Mouse (Mus musculus): ENCODE data around the gene Ormdl2. TPM values are rescaled to one million over a fixed set of nuclear protein-coding genes. Genes with fewer than 3 reads are reported as not detected.
A peak's percentile ranks its signal among the peaks of the same experiment; 100 is the strongest.
"Not testable (repeated sequence)": the region's sequence is repeated elsewhere in the genome, so short reads cannot be mapped to it uniquely, and the experiment has no call there.

The Ormdl2 gene
- polyA plus RNA-seq, 1 experiment from 2014 or later = 86.6 TPM

GRCm38 (mm10) chr10:128843260-128843659, 21.8 kb upstream of the Ormdl2 start:
- Histone ChIP-seq H3K9me3 (ENCODE audit: control insufficient read depth, low read length) (no peaks in the 10 kb centered on the region), H3K4me3 (ENCODE audit: low read length) (no peak overlapping the region), H3K27me3 (ENCODE audit: control insufficient read depth, insufficient read depth, low read length) (no peaks in the 10 kb centered on the region), H3K9ac (ENCODE audit: low read depth, low read length) (no peak overlapping the region), H3K27ac (ENCODE audit: low read depth, low read length) (no peak overlapping the region), H3K4me2 (replicated peaks; ENCODE audit: low read depth, low read length) (no peak overlapping the region), H3K36me3 (ENCODE audit: control insufficient read depth, insufficient read depth, low read length) (peaks cover 66% of the 10 kb centered on the region), H3K4me1 (ENCODE audit: control insufficient read depth, insufficient read depth, low read length) (no peaks in the 10 kb centered on the region; the same call in 1 of the 2 replicates)
- no peak for ATAC-seq (ENCODE audit: low FRiP score, low TSS enrichment)
- 93% methylated on average over 5 of the region's 5 CpGs for WGBS

- ATAC-seq (ENCODE audit: low FRiP score, low TSS enrichment) = no peak
These were observed 19.2 kb upstream of the Ormdl2 start for GRCm38 (mm10) chr10:128840612-128841011.

GRCm38 (mm10) chr10:128839434-128839833, 18.0 kb upstream of the Ormdl2 start:
- Histone ChIP-seq H3K4me1 (ENCODE audit: control insufficient read depth, insufficient read depth, low read length) (no peaks in the 10 kb centered on the region), H3K9ac (ENCODE audit: low read depth, low read length) (no peak overlapping the region), H3K9me3 (ENCODE audit: control insufficient read depth, low read length) (no peaks in the 10 kb centered on the region), H3K36me3 (ENCODE audit: control insufficient read depth, insufficient read depth, low read length) (peaks cover 77% of the 10 kb centered on the region), H3K27me3 (ENCODE audit: control insufficient read depth, insufficient read depth, low read length) (no peaks in the 10 kb centered on the region), H3K4me2 (replicated peaks; ENCODE audit: low read depth, low read length) (no peak overlapping the region), H3K27ac (ENCODE audit: low read depth, low read length) (no peak overlapping the region), H3K4me3 (ENCODE audit: low read length) (no peak overlapping the region)
- no peak for ATAC-seq (ENCODE audit: low FRiP score, low TSS enrichment)

More at GRCm38 (mm10) chr10:128840612-128841011, 19.2 kb upstream of the Ormdl2 start:
- Histone ChIP-seq H3K9me3 (ENCODE audit: control insufficient read depth, low read length) (no peaks in the 10 kb centered on the region), H3K4me3 (ENCODE audit: low read length) (no peak overlapping the region), H3K4me2 (replicated peaks; ENCODE audit: low read depth, low read length) (no peak overlapping the region), H3K27ac (ENCODE audit: low read depth, low read length) (no peak overlapping the region), H3K27me3 (ENCODE audit: control insufficient read depth, insufficient read depth, low read length) (no peaks in the 10 kb centered on the region), H3K4me1 (ENCODE audit: control insufficient read depth, insufficient read depth, low read length) (no peaks in the 10 kb centered on the region; the same call in 1 of the 2 replicates), H3K36me3 (ENCODE audit: control insufficient read depth, insufficient read depth, low read length) (peaks cover 73% of the 10 kb centered on the region), H3K9ac (ENCODE audit: low read depth, low read length) (no peak overlapping the region)

GRCm38 (mm10) chr10:128837400-128837799, 16.0 kb upstream of the Ormdl2 start:
- Histone ChIP-seq H3K36me3 (ENCODE audit: control insufficient read depth, insufficient read depth, low read length) (peaks cover 75% of the 10 kb centered on the region), H3K27ac (ENCODE audit: low read depth, low read length) (no peak overlapping the region), H3K9ac (ENCODE audit: low read depth, low read length) (no peak overlapping the region), H3K4me2 (replicated peaks; ENCODE audit: low read depth, low read length) (no peak overlapping the region), H3K9me3 (ENCODE audit: control insufficient read depth, low read length) (no peaks in the 10 kb centered on the region), H3K4me3 (ENCODE audit: low read length) (no peak overlapping the region), H3K4me1 (ENCODE audit: control insufficient read depth, insufficient read depth, low read length) (no peaks in the 10 kb centered on the region), H3K27me3 (ENCODE audit: control insufficient read depth, insufficient read depth, low read length) (no peaks in the 10 kb centered on the region)
- no peak for ATAC-seq (ENCODE audit: low FRiP score, low TSS enrichment)

- H3K9ac ChIP-seq (ENCODE audit: low read depth, low read length) = no peak overlapping the region
- no peak overlapping the region for H3K4me3 ChIP-seq (ENCODE audit: low read length)
- no peak overlapping the region for H3K4me2 ChIP-seq (replicated peaks; ENCODE audit: low read depth, low read length)
- peaks cover 22% of the 10 kb centered on the region for H3K36me3 ChIP-seq (ENCODE audit: control insufficient read depth, insufficient read depth, low read length)
- no peak for ATAC-seq (ENCODE audit: low FRiP score, low TSS enrichment)
- H3K4me1 ChIP-seq (ENCODE audit: control insufficient read depth, insufficient read depth, low read length) = peaks cover 7% of the 10 kb centered on the region
- H3K27ac ChIP-seq (ENCODE audit: low read depth, low read length) = no peak overlapping the region
- H3K27me3 ChIP-seq (ENCODE audit: control insufficient read depth, insufficient read depth, low read length) = no peaks in the 10 kb centered on the region
- H3K9me3 ChIP-seq (ENCODE audit: control insufficient read depth, low read length) = no peaks in the 10 kb centered on the region
- 97% methylated on average over 9 of the region's 9 CpGs for WGBS
These were observed 2.4 kb upstream of the Ormdl2 start for GRCm38 (mm10) chr10:128823821-128824220.

- H3K9ac ChIP-seq (ENCODE audit: low read depth, low read length); ATAC-seq (ENCODE audit: low FRiP score, low TSS enrichment); H3K9me3 ChIP-seq (ENCODE audit: control insufficient read depth, low read length); H3K27me3 ChIP-seq (ENCODE audit: control insufficient read depth, insufficient read depth, low read length); H3K27ac ChIP-seq (ENCODE audit: low read depth, low read length); H3K4me1 ChIP-seq (ENCODE audit: control insufficient read depth, insufficient read depth, low read length): not testable (repeated sequence)
- Histone ChIP-seq H3K36me3 (ENCODE audit: control insufficient read depth, insufficient read depth, low read length) (peaks cover 28% of the 10 kb centered on the region), H3K4me2 (replicated peaks; ENCODE audit: low read depth, low read length) (peak overlapping the region; percentile 88), H3K4me3 (ENCODE audit: low read length) (peak overlapping the region; percentile 90; the same call in 1 of the 2 replicates)
- WGBS = 88% methylated on average over 4 of the region's 4 CpGs
These were observed 1.6 kb upstream of the Ormdl2 start for GRCm38 (mm10) chr10:128823087-128823486.

- peaks cover 7% of the 10 kb centered on the region for H3K4me1 ChIP-seq (ENCODE audit: control insufficient read depth, insufficient read depth, low read length)
- no peaks in the 10 kb centered on the region for H3K27me3 ChIP-seq (ENCODE audit: control insufficient read depth, insufficient read depth, low read length)
- no peaks in the 10 kb centered on the region for H3K9me3 ChIP-seq (ENCODE audit: control insufficient read depth, low read length)
- H3K4me3 ChIP-seq (ENCODE audit: low read length) = peak overlapping the region; percentile 90
- H3K36me3 ChIP-seq (ENCODE audit: control insufficient read depth, insufficient read depth, low read length) = peaks cover 37% of the 10 kb centered on the region
- H3K27ac ChIP-seq (ENCODE audit: low read depth, low read length) = peak overlapping the region; percentile 56; the same call in 1 of the 2 replicates
- 2% methylated on average over 13 of the region's 13 CpGs for WGBS
- peak overlapping the region; percentile 88 for H3K4me2 ChIP-seq (replicated peaks; ENCODE audit: low read depth, low read length)
- peak overlapping the region; percentile 80 for H3K9ac ChIP-seq (ENCODE audit: low read depth, low read length)
- peak; percentile 0; the same call in 1 of the 2 replicates for ATAC-seq (ENCODE audit: low FRiP score, low TSS enrichment)
These were observed 690 bp upstream of the Ormdl2 start for GRCm38 (mm10) chr10:128822135-128822534.

GRCm38 (mm10) chr10:128820217-128820616, 1.2 kb downstream of the Ormdl2 start:
- no peak overlapping the region for H3K4me2 ChIP-seq (replicated peaks; ENCODE audit: low read depth, low read length)
- H3K4me3 ChIP-seq (ENCODE audit: low read length) = no peak overlapping the region
- H3K4me1 ChIP-seq (ENCODE audit: control insufficient read depth, insufficient read depth, low read length) = peaks cover 7% of the 10 kb centered on the region
- no peak overlapping the region for H3K27ac ChIP-seq (ENCODE audit: low read depth, low read length)
- H3K9ac ChIP-seq (ENCODE audit: low read depth, low read length) = no peak overlapping the region
- H3K27me3 ChIP-seq (ENCODE audit: control insufficient read depth, insufficient read depth, low read length) = no peaks in the 10 kb centered on the region
- no peak for ATAC-seq (ENCODE audit: low FRiP score, low TSS enrichment)
- WGBS = 89% methylated on average over 4 of the region's 4 CpGs
- H3K9me3 ChIP-seq (ENCODE audit: control insufficient read depth, low read length) = no peaks in the 10 kb centered on the region
- peaks cover 51% of the 10 kb centered on the region for H3K36me3 ChIP-seq (ENCODE audit: control insufficient read depth, insufficient read depth, low read length)

- Histone ChIP-seq H3K9ac (ENCODE audit: low read depth, low read length) (no peak within 1 kb of the TSS), H3K36me3 (ENCODE audit: control insufficient read depth, insufficient read depth, low read length) (peaks cover 66% of the 10 kb centered on the region), H3K9me3 (ENCODE audit: control insufficient read depth, low read length) (no peaks in the 10 kb centered on the region), H3K4me3 (ENCODE audit: low read length) (no peak within 1 kb of the TSS), H3K27me3 (ENCODE audit: control insufficient read depth, insufficient read depth, low read length) (no peaks in the 10 kb centered on the region), H3K4me2 (replicated peaks; ENCODE audit: low read depth, low read length) (no peak within 1 kb of the TSS), H3K27ac (ENCODE audit: low read depth, low read length) (no peak within 1 kb of the TSS), H3K4me1 (ENCODE audit: control insufficient read depth, insufficient read depth, low read length) (no peaks in the 10 kb centered on the region)
- WGBS = 86% methylated on average over 13 of the region's 13 CpGs
- no peak for ATAC-seq (ENCODE audit: low FRiP score, low TSS enrichment)
These were observed 4.4 kb downstream of the Ormdl2 start, which contains the start of gene Sarnp for GRCm38 (mm10) chr10:128817033-128817432. Gene Sarnp (plus strand): TSS chr10:128817333.
